In genomic region chr2:103848923-103849700, GRCm38 (mm10) we compare ENCODE assay signal across 10 mouse cellular contexts. TPM values are rescaled to one million over a fixed set of nuclear protein-coding genes. Genes with fewer than 3 reads are reported as not detected.
DNase-seq lines count a peak whose midpoint lies in the region; ATAC-seq and TF ChIP-seq lines count a peak whose summit lies in the region.
"Had no signal": no experiment of that assay in that cellular context is flagged by ENCODE, and none has a peak within 500 bp of the region (broad histone marks: within the 10 kb centered on the region; RNA-seq: fewer than 3 reads in every experiment).

No protein-coding gene starts in this region.

- WGBS in midbrain, embryonic 10.5 days, result 78% methylated on average over 9 of the region's 9 CpGs
- WGBS in midbrain, embryonic 16.5 days, result 76% methylated on average over 9 of the region's 9 CpGs
- WGBS in kidney, postnatal 0 days, result 67% methylated on average over 9 of the region's 9 CpGs

- H3K9ac ChIP-seq in midbrain, embryonic 16.5 days (ENCODE audit: low read depth, low read length), result no peak overlapping the region
- H3K9ac ChIP-seq in kidney, postnatal 0 days (ENCODE audit: low read depth, low read length), result no peak overlapping the region

- DNase-seq in midbrain, embryonic 10.5 days (ENCODE audit: low spot score), result peak; percentile 53
- peak; percentile 64 for DNase-seq in MN1 (ENCODE audit: low spot score)
- peak; percentile 21 for DNase-seq in cerebellum, adult 9-11 months
- peak; percentile 63 for DNase-seq in heart, adult 8-10 months (ENCODE audit: low spot score)
- DNase-seq in kidney, postnatal 0 days (ENCODE audit: low spot score), result peak; percentile 82
- DNase-seq in thymus, postnatal 14 days, result peak; percentile 57

- peak; percentile 85 for TF ChIP-seq CTCF in kidney, postnatal 0 days (IDR thresholded peaks at IDR 0.05; ENCODE audit: low read depth)

- H3K36me3 ChIP-seq in midbrain, embryonic 10.5 days, result no peaks in the 10 kb centered on the region
- H3K36me3 ChIP-seq in midbrain, embryonic 16.5 days (ENCODE audit: control insufficient read depth, insufficient read depth, low read length), result no peaks in the 10 kb centered on the region
- H3K36me3 ChIP-seq in kidney, postnatal 0 days (ENCODE audit: insufficient read depth, low read length), result no peaks in the 10 kb centered on the region

- no peak overlapping the region for H3K4me2 ChIP-seq in midbrain, embryonic 16.5 days (ENCODE audit: low read length)
- H3K4me2 ChIP-seq in kidney, postnatal 0 days (ENCODE audit: low read length), result no peak overlapping the region

- peak overlapping the region; percentile 55 for H3K27ac ChIP-seq in midbrain, embryonic 10.5 days (replicated peaks)
- no peak overlapping the region for H3K27ac ChIP-seq in midbrain, embryonic 16.5 days (ENCODE audit: low read length)
- no peak overlapping the region for H3K27ac ChIP-seq in kidney, postnatal 0 days

- ATAC-seq in midbrain, embryonic 16.5 days, result no peak
- ATAC-seq in kidney, postnatal 0 days (replicated peaks; ENCODE audit: low FRiP score, low read depth), result no peak; the same call in 1 of the 2 replicates
- ATAC-seq in megakaryocyte-erythroid progenitor cell, adult 5-6 weeks (replicated peaks; ENCODE audit: low FRiP score, low TSS enrichment, poor library complexity, severe bottlenecking), result peak; percentile 80

- no peaks in the 10 kb centered on the region for H3K9me3 ChIP-seq in midbrain, embryonic 10.5 days (replicated peaks)
- H3K9me3 ChIP-seq in midbrain, embryonic 16.5 days (replicated peaks; ENCODE audit: control insufficient read depth, low read length, poor library complexity, severe bottlenecking), result peaks cover 4% of the 10 kb centered on the region; the same call in 1 of the 2 replicates
- H3K9me3 ChIP-seq in kidney, postnatal 0 days (replicated peaks; ENCODE audit: low read length), result no peaks in the 10 kb centered on the region

- H3K4me3 ChIP-seq in midbrain, embryonic 10.5 days, result no peak overlapping the region
- no peak overlapping the region for H3K4me3 ChIP-seq in midbrain, embryonic 16.5 days (ENCODE audit: low read depth, low read length)
- H3K4me3 ChIP-seq in kidney, postnatal 0 days (replicated peaks; ENCODE audit: low read depth, low read length), result no peak overlapping the region
- H3K4me3 ChIP-seq: erythroblast, embryonic 14.5 days; megakaryocyte, embryonic 14.5 days had no signal

- H3K4me1 ChIP-seq in midbrain, embryonic 10.5 days, result no peaks in the 10 kb centered on the region
- H3K4me1 ChIP-seq in midbrain, embryonic 16.5 days (ENCODE audit: control insufficient read depth, insufficient read depth, low read length), result no peaks in the 10 kb centered on the region
- no peaks in the 10 kb centered on the region for H3K4me1 ChIP-seq in kidney, postnatal 0 days (replicated peaks; ENCODE audit: insufficient read depth, low read length)

- H3K27me3 ChIP-seq in midbrain, embryonic 10.5 days (ENCODE audit: low read depth, poor library complexity, severe bottlenecking), result no peaks in the 10 kb centered on the region
- H3K27me3 ChIP-seq in midbrain, embryonic 16.5 days (ENCODE audit: control insufficient read depth, insufficient read depth, low read depth, low read length), result no peaks in the 10 kb centered on the region
- H3K27me3 ChIP-seq in kidney, postnatal 0 days (ENCODE audit: insufficient read depth, low read length), result no peaks in the 10 kb centered on the region

RNA-seq across cellular contexts. Expression of gene Caprin1, which starts 51.7 kb away (rescaled TPM):
- 508 and 536 TPM in 2 replicates for polyA plus RNA-seq in midbrain, embryonic 10.5 days (2016; fragmentation: Nextera tagmentation; extraction: Ambion mirVana)
- 337 and 370 TPM in 2 replicates for polyA plus RNA-seq in midbrain, embryonic 16.5 days (2015; fragmentation: Nextera tagmentation; extraction: Ambion mirVana)
- total RNA-seq in heart, adult 8-10 months (2022), result 100 to 1,000 TPM; 148 to 197 (median 176) TPM
- 206 and 215 TPM in 2 replicates for polyA plus RNA-seq in kidney, postnatal 0 days (2015; fragmentation: Nextera tagmentation; extraction: Ambion mirVana)
- 410 and 422 TPM in 2 replicates for total RNA-seq in megakaryocyte-erythroid progenitor cell, adult 5-6 weeks (2014; fragmentation: Nextera tagmentation)
- total RNA-seq in megakaryocyte-erythroid progenitor cell, adult 5-6 weeks (2017), result 571 and 586 TPM in 2 replicates

Comparison
In these comparisons a context has a peak if more than half of its experiments do, and no peak if none do; other contexts are left out.
1. DNase-seq: peak in every context shown above with its lines; median percentile 82 in kidney, postnatal 0 days; 64 in MN1; 63 in heart, adult 8-10 months; 57 in thymus, postnatal 14 days; 53 in midbrain, embryonic 10.5 days; 21 in cerebellum, adult 9-11 months.